Mouse (Mus musculus) liver, embryonic 15.5 days (tissue): ENCODE results near the gene Clasp2. TPM values are rescaled to one million over a fixed set of nuclear protein-coding genes. Genes with fewer than 3 reads are reported as not detected.

Source experiments
- ATAC-seq: fragments of 200-750 bp; cut with Nextera tagmentation; 2 replicates; pipeline ENCODE4 v1.8.0; 2017; ENCODE audit warnings: moderate number of reproducible peaks, mild to moderate bottlenecking, moderate library complexity; ENCODE audit not compliant: insufficient read depth
- H3K27ac ChIP-seq: fragments of 300-500 bp; sonication (generic); replicated peaks from 2 replicates; pipeline ENCODE4 v1.5.1; 2015; ENCODE audit warnings: mild to moderate bottlenecking, inconsistent platforms
- H3K27me3 ChIP-seq: fragments of 300-500 bp; sonication (generic); 2 replicates; pipeline ENCODE4 v1.6.1; 2015; ENCODE audit warnings: mild to moderate bottlenecking, inconsistent platforms
- H3K36me3 ChIP-seq: fragments of 300-500 bp; sonication (generic); replicated peaks from 2 replicates; pipeline ENCODE4 v1.6.1; 2015; ENCODE audit warnings: moderate library complexity, mild to moderate bottlenecking, inconsistent platforms
- H3K4me1 ChIP-seq: fragments of 300-500 bp; sonication (generic); replicated peaks from 2 replicates; pipeline ENCODE4 v1.6.1; 2015; ENCODE audit warnings: inconsistent platforms
- H3K4me2 ChIP-seq: fragments of 300-500 bp; sonication (generic); 2 replicates; pipeline ENCODE4 v1.6.1; 2015; ENCODE audit warnings: moderate library complexity, mild to moderate bottlenecking, inconsistent platforms
- H3K4me3 ChIP-seq: fragments of 300-500 bp; sonication (generic); replicated peaks from 2 replicates; pipeline ENCODE4 v1.5.1; 2015; ENCODE audit warnings: mild to moderate bottlenecking, inconsistent platforms
- H3K9ac ChIP-seq: fragments of 300-500 bp; sonication (generic); 2 replicates; pipeline ENCODE4 v1.6.1; 2015; ENCODE audit warnings: moderate library complexity, mild to moderate bottlenecking, inconsistent platforms
- H3K9me3 ChIP-seq: fragments of 300-500 bp; sonication (generic); replicated peaks from 2 replicates; pipeline ENCODE4 v1.6.1; 2016; ENCODE audit warnings: inconsistent platforms
- WGBS: fragments of 180-500 bp; shearing (Covaris S2); methylation state at CpG from one replicate; pipeline ENCODE4 v1.1.7; 2015; ENCODE audit warnings: mixed read lengths; ENCODE audit not compliant: insufficient replicate concordance; 5-methylcytosine and 5-hydroxymethylcytosine counted together
- polyA plus RNA-seq: library from polyadenylated mRNA; unstranded; fragments of >200 nt; fragmentation: Nextera tagmentation; extraction: Ambion mirVana; gene quantifications from 2 replicates; pipeline ENCODE4 v1.2.1, GENCODE M21; 2015

Clasp2 gene
- polyA plus RNA-seq, 1 experiment from 2014 or later: 9.9 TPM

DNA sequence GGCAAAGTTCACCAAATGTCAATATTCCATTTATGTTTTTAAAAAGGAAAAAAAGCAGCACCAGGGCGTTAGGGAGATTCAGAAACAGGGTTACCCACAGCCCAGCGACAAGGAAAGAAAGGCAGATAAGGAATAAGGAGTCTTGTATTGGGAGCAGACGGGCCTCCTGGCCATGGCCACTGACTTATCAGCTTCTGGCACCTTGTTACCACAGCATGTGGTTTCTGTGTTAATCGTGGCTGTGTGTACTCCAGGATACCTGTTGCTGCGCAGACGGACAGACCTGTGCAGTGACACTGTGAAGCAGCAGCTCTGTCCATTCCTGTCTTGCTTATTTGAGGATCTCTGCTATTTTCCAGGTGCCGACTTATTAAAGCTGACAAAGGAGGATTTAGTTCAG lies 227.7 kb downstream of the Clasp2 start:
- ATAC-seq: peak; percentile 99
- Histone ChIP-seq H3K36me3 (peaks cover 91% of the 10 kb centered on the region), H3K4me3 (peak overlapping the region; percentile 66), H3K27ac (peak overlapping the region; percentile 96), H3K9me3 (no peaks in the 10 kb centered on the region), H3K9ac (peak overlapping the region; percentile 64), H3K27me3 (no peaks in the 10 kb centered on the region), H3K4me1 (peaks cover 63% of the 10 kb centered on the region), H3K4me2 (peak overlapping the region; percentile 64)
- WGBS: 17% methylated on average over 7 of the region's 7 CpGs

Other genes starting within 250 kb of the Clasp2 start
- gene Pdcd6ip, start 33.2 kb upstream of the Clasp2 start, polyA plus RNA-seq: 37.4 and 39.5 TPM in 2 replicates
- gene Ubp1, start 189.5 kb downstream of the Clasp2 start, polyA plus RNA-seq: 49.8 and 51.8 TPM in 2 replicates